Mouse (Mus musculus) neural tube, embryonic 11.5 days (tissue): ENCODE measurements around the gene Kcnq2. TPM values are rescaled to one million over a fixed set of nuclear protein-coding genes. Genes with fewer than 3 reads are reported as not detected.

Experiments
- ATAC-seq: fragments of 200-750 bp; cut with Nextera tagmentation; 2 replicates; pipeline ENCODE4 v1.8.0; 2017; ENCODE audit warnings: moderate number of reproducible peaks, mild to moderate bottlenecking, moderate TSS enrichment, moderate library complexity; ENCODE audit not compliant: insufficient read depth, low FRiP score, low TSS enrichment
- DNase-seq: peaks from one replicate; pipeline ENCODE4 v3.0.0-alpha.2; 2015; ENCODE audit warnings: low spot score
- H3K27ac ChIP-seq: fragments of 300-500 bp; sonication (generic); 2 replicates; pipeline ENCODE4 v1.5.1; 2014; ENCODE audit warnings: low read depth, mild to moderate bottlenecking, low read length
- H3K27me3 ChIP-seq: fragments of 300-500 bp; sonication (generic); 2 replicates; pipeline ENCODE4 v1.6.1; 2014; ENCODE audit warnings: mild to moderate bottlenecking, low read length, mixed read lengths; ENCODE audit not compliant: control insufficient read depth, insufficient read depth
- H3K36me3 ChIP-seq: fragments of 300-500 bp; sonication (generic); 2 replicates; pipeline ENCODE4 v1.6.1; 2014; ENCODE audit warnings: mild to moderate bottlenecking, low read length, moderate library complexity, mixed read lengths; ENCODE audit not compliant: control insufficient read depth, insufficient read depth
- H3K4me1 ChIP-seq: fragments of 300-500 bp; sonication (generic); 2 replicates; pipeline ENCODE4 v1.6.1; 2014; ENCODE audit warnings: low read length, mixed read lengths; ENCODE audit not compliant: control insufficient read depth, insufficient read depth
- H3K4me2 ChIP-seq: fragments of 300-500 bp; sonication (generic); 2 replicates; pipeline ENCODE4 v1.6.1; 2014; ENCODE audit warnings: low read depth, mild to moderate bottlenecking, moderate library complexity
- H3K4me3 ChIP-seq: fragments of 300-500 bp; sonication (generic); 2 replicates; pipeline ENCODE4 v1.5.1; 2014; ENCODE audit warnings: low read depth, low read length
- H3K9ac ChIP-seq: fragments of 300-500 bp; sonication (generic); 2 replicates; pipeline ENCODE4 v1.6.1; 2014; ENCODE audit warnings: mild to moderate bottlenecking, low read length
- H3K9me3 ChIP-seq: fragments of 300-500 bp; sonication (generic); 2 replicates; pipeline ENCODE4 v1.6.1; 2016; ENCODE audit warnings: low read length; ENCODE audit not compliant: control insufficient read depth
- WGBS: fragments of 180-500 bp; shearing (Covaris S2); extraction: QIAGEN DNeasy Blood & Tissue Kit; methylation state at CpG from one replicate; pipeline ENCODE4 v1.1.7; 2014; 5-methylcytosine and 5-hydroxymethylcytosine counted together
- polyA plus RNA-seq: library from polyadenylated mRNA; unstranded; fragments of >200 nt; fragmentation: Nextera tagmentation; extraction: Ambion mirVana; gene quantifications from 2 replicates; pipeline ENCODE4 v1.2.1, GENCODE M21; 2014

The Kcnq2 gene
- polyA plus RNA-seq, 1 experiment from 2014 or later: 17.1 TPM

- no peak overlapping the region for H3K9ac ChIP-seq
- no peak overlapping the region for H3K4me3 ChIP-seq
- no peak overlapping the region for H3K4me2 ChIP-seq
- H3K27ac ChIP-seq: no peak overlapping the region
- no peak for DNase-seq
- no peaks in the 10 kb centered on the region for H3K27me3 ChIP-seq
- H3K9me3 ChIP-seq: no peaks in the 10 kb centered on the region
- no peaks in the 10 kb centered on the region for H3K4me1 ChIP-seq
- ATAC-seq: no peak
- no peaks in the 10 kb centered on the region for H3K36me3 ChIP-seq
- 84% methylated on average over 1 of the region's 1 CpGs for WGBS
These were observed 82.9 kb downstream of the Kcnq2 start for GRCm38 (mm10) chr2:181052171-181052570.

DNA sequence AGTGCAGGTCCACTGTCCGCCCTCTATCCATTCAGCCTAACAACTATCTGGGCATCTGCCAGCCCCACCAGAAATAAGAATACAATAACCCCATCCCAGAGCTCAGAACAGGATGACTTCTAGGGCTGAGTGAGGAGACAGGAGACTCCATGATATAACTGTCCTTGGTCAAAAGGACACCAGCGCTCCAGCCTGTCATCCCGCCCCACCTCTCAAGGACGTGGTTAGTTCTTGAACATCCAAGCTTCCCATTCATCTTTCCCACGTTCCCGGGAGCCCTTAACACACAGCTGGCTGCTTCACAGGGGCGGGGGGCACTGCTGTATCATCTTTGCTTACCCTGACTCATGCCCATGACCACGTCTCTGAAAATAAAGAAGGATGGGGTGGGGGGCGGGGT, 86.1 kb downstream of the Kcnq2 start:
- H3K27ac ChIP-seq: no peak overlapping the region
- H3K9ac ChIP-seq: no peak overlapping the region
- H3K4me2 ChIP-seq: no peak overlapping the region
- DNase-seq (no peak), ATAC-seq (no peak)
- H3K27me3 ChIP-seq: no peaks in the 10 kb centered on the region
- H3K36me3 ChIP-seq: no peaks in the 10 kb centered on the region
- WGBS: 83% methylated on average over 9 of the region's 9 CpGs
- H3K4me3 ChIP-seq: no peak overlapping the region
- H3K4me1 ChIP-seq: peaks cover 5% of the 10 kb centered on the region; the same call in 1 of the 2 replicates
- H3K9me3 ChIP-seq: no peaks in the 10 kb centered on the region

GRCm38 (mm10) chr2:181048252-181048945, 86.7 kb downstream of the Kcnq2 start:
- Histone ChIP-seq H3K4me3 (no peak overlapping the region), H3K36me3 (no peaks in the 10 kb centered on the region), H3K27ac (0 out of 2 replicates have a peak overlapping the region, but pooled peaks have one; percentile 34), H3K4me1 (peaks cover 10% of the 10 kb centered on the region; the same call in 1 of the 2 replicates), H3K4me2 (no peak overlapping the region), H3K27me3 (no peaks in the 10 kb centered on the region), H3K9me3 (no peaks in the 10 kb centered on the region), H3K9ac (no peak overlapping the region)
- DNase-seq (no peak), ATAC-seq (no peak)
- WGBS: 57% methylated on average over 7 of the region's 7 CpGs

DNA sequence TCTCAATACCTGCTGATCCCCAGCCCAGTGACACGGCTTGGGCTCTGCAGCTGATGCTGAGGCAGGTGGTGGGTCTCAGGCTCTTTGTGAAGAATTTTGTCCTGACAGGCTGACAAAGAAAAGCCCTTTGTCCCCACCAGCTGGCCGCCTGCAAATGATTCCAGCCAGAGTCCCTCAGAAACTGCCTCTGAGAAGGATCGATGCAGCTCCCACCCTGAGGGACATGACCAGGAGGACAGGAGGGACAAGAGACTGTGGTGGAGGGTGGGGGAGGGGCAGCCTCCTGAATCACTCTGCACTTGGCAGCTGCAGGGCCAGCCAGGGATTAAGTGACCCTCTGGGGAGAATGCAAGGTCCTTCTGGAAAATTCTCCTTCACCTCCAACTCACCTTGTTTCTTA, 91.1 kb downstream of the Kcnq2 start:
- ATAC-seq (peak; percentile 45), DNase-seq (peak; percentile 67)
- H3K27ac ChIP-seq: peak overlapping the region; percentile 62
- H3K4me1 ChIP-seq: peaks cover 30% of the 10 kb centered on the region
- H3K36me3 ChIP-seq: no peaks in the 10 kb centered on the region
- 10% methylated on average over 3 of the region's 3 CpGs for WGBS
- H3K4me3 ChIP-seq: no peak overlapping the region
- H3K4me2 ChIP-seq: no peak overlapping the region
- peaks cover 5% of the 10 kb centered on the region; the same call in 1 of the 2 replicates for H3K27me3 ChIP-seq
- H3K9me3 ChIP-seq: no peaks in the 10 kb centered on the region
- H3K9ac ChIP-seq: no peak overlapping the region; the same call in 1 of the 2 replicates

- H3K4me2 ChIP-seq: no peak within 1 kb of the TSS
- no peak for ATAC-seq
- WGBS: 51% methylated on average over 3 of the region's 3 CpGs
- no peaks in the 10 kb centered on the region for H3K9me3 ChIP-seq
- H3K36me3 ChIP-seq: no peaks in the 10 kb centered on the region
- peaks cover 5% of the 10 kb centered on the region; the same call in 1 of the 2 replicates for H3K27me3 ChIP-seq
- peak; percentile 39 for DNase-seq
- peaks cover 30% of the 10 kb centered on the region for H3K4me1 ChIP-seq
- H3K4me3 ChIP-seq: no peak within 1 kb of the TSS
- H3K27ac ChIP-seq: peak within 1 kb of the TSS; percentile 62
- H3K9ac ChIP-seq: peak within 1 kb of the TSS; percentile 32
These were observed 91.7 kb downstream of the Kcnq2 start, which contains the start of gene Chrna4 for GRCm38 (mm10) chr2:181043437-181043836. TSS of gene Chrna4 (minus strand) at chr2:181043546.

DNA sequence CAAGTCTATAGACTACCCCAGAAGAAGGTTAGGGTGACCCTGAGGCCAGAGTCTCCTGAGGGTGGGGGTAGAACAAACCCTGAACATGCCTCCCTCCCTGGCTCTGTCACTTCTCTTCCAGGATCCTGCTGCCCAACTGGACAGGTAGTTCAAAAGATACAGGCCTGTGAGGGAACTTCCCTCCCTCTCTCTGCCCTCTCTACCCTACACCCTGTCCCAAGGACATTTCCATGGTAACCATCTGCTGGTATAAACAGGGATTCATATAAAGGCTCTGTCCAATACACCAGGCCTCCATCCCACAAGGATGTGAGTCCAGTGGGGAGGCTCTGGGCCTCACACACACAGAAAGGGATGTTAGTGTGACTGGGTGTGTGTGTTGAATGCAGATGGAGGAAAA, 92.7 kb downstream of the Kcnq2 start:
- ATAC-seq: no peak
- H3K9ac ChIP-seq: peak overlapping the region; percentile 32
- no peak overlapping the region for H3K4me3 ChIP-seq
- no peaks in the 10 kb centered on the region for H3K9me3 ChIP-seq
- H3K4me1 ChIP-seq: peaks cover 30% of the 10 kb centered on the region
- no peaks in the 10 kb centered on the region for H3K36me3 ChIP-seq
- H3K27me3 ChIP-seq: peaks cover 8% of the 10 kb centered on the region; the same call in 1 of the 2 replicates
- no peak overlapping the region for H3K4me2 ChIP-seq
- peak overlapping the region; percentile 60 for H3K27ac ChIP-seq
- DNase-seq: peak; percentile 32

DNA sequence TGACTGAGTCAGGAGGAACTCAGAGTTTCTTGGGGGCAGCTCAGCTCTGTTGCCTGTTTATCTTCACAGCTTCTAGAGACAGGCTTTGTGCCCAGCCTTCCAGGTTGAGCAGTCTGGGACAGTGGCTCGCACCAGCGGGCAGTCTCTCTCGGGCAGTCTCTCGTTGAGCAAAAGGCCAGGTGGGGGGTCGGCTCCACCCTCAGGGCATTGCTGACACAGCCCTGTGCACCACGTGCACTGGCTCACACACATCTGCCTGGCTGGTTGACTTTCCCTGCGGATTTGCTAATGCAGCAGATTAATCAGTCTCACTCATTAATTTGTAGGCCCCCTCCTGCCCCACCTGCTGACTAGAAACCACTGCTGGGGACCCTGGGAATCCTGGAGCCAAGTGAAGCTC, 93.2 kb downstream of the Kcnq2 start:
- H3K4me1 ChIP-seq: peaks cover 30% of the 10 kb centered on the region
- peaks cover 8% of the 10 kb centered on the region; the same call in 1 of the 2 replicates for H3K27me3 ChIP-seq
- no peak overlapping the region for H3K4me2 ChIP-seq
- peak overlapping the region; percentile 60 for H3K27ac ChIP-seq
- WGBS: 8% methylated on average over 7 of the region's 7 CpGs
- peak; percentile 43; the same call in 1 of the 2 replicates for ATAC-seq
- H3K4me3 ChIP-seq: no peak overlapping the region
- no peak overlapping the region; the same call in 1 of the 2 replicates for H3K9ac ChIP-seq
- no peaks in the 10 kb centered on the region for H3K9me3 ChIP-seq
- H3K36me3 ChIP-seq: no peaks in the 10 kb centered on the region
- DNase-seq: no peak

GRCm38 (mm10) chr2:181039356-181039680, 95.8 kb downstream of the Kcnq2 start:
- H3K4me3 ChIP-seq: peak overlapping the region; percentile 69
- H3K9me3 ChIP-seq: no peaks in the 10 kb centered on the region
- peak overlapping the region; percentile 89 for H3K9ac ChIP-seq
- DNase-seq: no peak
- peaks cover 28% of the 10 kb centered on the region for H3K4me1 ChIP-seq
- peaks cover 8% of the 10 kb centered on the region; the same call in 1 of the 2 replicates for H3K27me3 ChIP-seq
- no peaks in the 10 kb centered on the region for H3K36me3 ChIP-seq
- ATAC-seq: no peak
- no peak overlapping the region for H3K27ac ChIP-seq
- H3K4me2 ChIP-seq: peak overlapping the region; percentile 85
- WGBS: 0% methylated on average over 16 of the region's 16 CpGs
